Comparison of ENCODE assay signal across 23 mouse cellular contexts in the genomic region with DNA sequence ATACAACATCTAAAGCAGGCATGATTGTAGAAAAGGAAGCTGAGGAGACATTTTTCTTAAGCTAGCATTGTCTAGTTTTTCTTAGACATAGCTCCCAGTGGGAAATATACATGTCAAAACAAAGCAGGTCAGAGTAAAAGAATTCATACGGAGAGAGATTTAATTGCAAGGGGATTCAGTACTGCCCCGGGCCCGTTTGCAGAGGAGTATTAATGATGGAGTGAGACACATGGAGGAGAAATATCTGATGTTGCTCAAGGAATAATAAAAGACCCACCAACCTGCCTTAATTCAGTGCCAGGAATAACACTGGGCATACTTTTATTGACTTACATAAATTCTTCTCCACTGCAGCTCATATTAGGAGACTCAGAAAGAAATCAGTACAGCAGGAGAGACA.
A peak's percentile ranks its signal among the peaks of the same experiment; 100 is the strongest.
DNase-seq lines count a peak whose midpoint lies in the region; ATAC-seq and TF ChIP-seq lines count a peak whose summit lies in the region.
"Had no signal": no experiment of that assay in that cellular context is flagged by ENCODE, and none has a peak within 500 bp of the region (broad histone marks: within the 10 kb centered on the region; RNA-seq: fewer than 3 reads in every experiment).

No protein-coding gene starts in this region.

- no peak for DNase-seq in kidney, adult 9 months
- DNase-seq in kidney, postnatal 0 days (ENCODE audit: low spot score): no peak
- DNase-seq in kidney, postnatal 4 days: no peak
- DNase-seq in brain, embryonic 14.5 days (ENCODE audit: low read depth): peak; percentile 23
- DNase-seq in cerebellum, adult 11-12 months: no peak
- DNase-seq: adrenal gland, adult 2 months; adrenal gland, postnatal 14 days; cerebellum, adult 18-20 months; cerebellum, adult 9-10 months; cerebellum, postnatal 14 days; gastrocnemius, postnatal 25 days; heart, adult 2 months; heart, postnatal 14 days had no signal

- H3K4me1 ChIP-seq in kidney, embryonic 14.5 days (ENCODE audit: control insufficient read depth, insufficient read depth, low read length): peaks cover 5% of the 10 kb centered on the region; the same call in 1 of the 2 replicates
- no peaks in the 10 kb centered on the region for H3K4me1 ChIP-seq in kidney, postnatal 0 days (replicated peaks; ENCODE audit: insufficient read depth, low read length)
- H3K4me1 ChIP-seq: embryonic facial prominence, embryonic 12.5 days; forebrain, embryonic 15.5 days; heart, embryonic 10.5 days; heart, embryonic 13.5 days; hindbrain, embryonic 12.5 days; hindbrain, embryonic 15.5 days had no signal

- no peak for ATAC-seq in kidney, embryonic 14.5 days (ENCODE audit: low FRiP score, low TSS enrichment)
- no peak for ATAC-seq in kidney, postnatal 0 days (replicated peaks; ENCODE audit: low FRiP score, low read depth)
- ATAC-seq: CD4-positive, CD25-positive, alpha-beta regulatory T cell, adult 4 months; forebrain, embryonic 15.5 days had no signal

- TF ChIP-seq POLR2A in brain, embryonic 14.5 days (IDR thresholded peaks at IDR 0.05; ENCODE audit: borderline replicate concordance, extremely low read depth, insufficient read depth, insufficient read length, poor library complexity, severe bottlenecking): no peak

- H3K9me3 ChIP-seq in kidney, embryonic 14.5 days (ENCODE audit: control insufficient read depth, low read length): no peaks in the 10 kb centered on the region
- H3K9me3 ChIP-seq in kidney, postnatal 0 days (replicated peaks; ENCODE audit: low read length): no peaks in the 10 kb centered on the region
- H3K9me3 ChIP-seq: embryonic facial prominence, embryonic 12.5 days; forebrain, embryonic 12.5 days; forebrain, embryonic 15.5 days; heart, embryonic 10.5 days; heart, embryonic 13.5 days; hindbrain, embryonic 12.5 days; hindbrain, embryonic 15.5 days had no signal

- WGBS in kidney, embryonic 14.5 days: 47% methylated on average over 3 of the region's 3 CpGs
- WGBS in kidney, postnatal 0 days: 31% methylated on average over 3 of the region's 3 CpGs

- H3K4me3 ChIP-seq in kidney, embryonic 14.5 days (ENCODE audit: low read length): no peak overlapping the region
- no peak overlapping the region for H3K4me3 ChIP-seq in kidney, postnatal 0 days (replicated peaks; ENCODE audit: low read depth, low read length)
- H3K4me3 ChIP-seq: embryonic facial prominence, embryonic 12.5 days; erythroblast, embryonic 14.5 days; forebrain, embryonic 12.5 days; forebrain, embryonic 15.5 days; heart, adult 2 months; heart, embryonic 10.5 days; heart, embryonic 13.5 days; hindbrain, embryonic 12.5 days; hindbrain, embryonic 15.5 days had no signal

- no peak overlapping the region for H3K9ac ChIP-seq in kidney, embryonic 14.5 days (ENCODE audit: low read depth, low read length)
- H3K9ac ChIP-seq in kidney, postnatal 0 days (ENCODE audit: low read depth, low read length): no peak overlapping the region
- H3K9ac ChIP-seq: embryonic facial prominence, embryonic 12.5 days; forebrain, embryonic 12.5 days; forebrain, embryonic 15.5 days; heart, embryonic 13.5 days; hindbrain, embryonic 12.5 days; hindbrain, embryonic 15.5 days had no signal

- no peaks in the 10 kb centered on the region for H3K27me3 ChIP-seq in kidney, embryonic 14.5 days (ENCODE audit: control insufficient read depth, insufficient read depth, low read length)
- no peaks in the 10 kb centered on the region for H3K27me3 ChIP-seq in kidney, postnatal 0 days (ENCODE audit: insufficient read depth, low read length)
- H3K27me3 ChIP-seq: embryonic facial prominence, embryonic 12.5 days; forebrain, embryonic 12.5 days; forebrain, embryonic 15.5 days; heart, embryonic 13.5 days; hindbrain, embryonic 12.5 days; hindbrain, embryonic 15.5 days had no signal

- H3K36me3 ChIP-seq in kidney, embryonic 14.5 days (ENCODE audit: control insufficient read depth, insufficient read depth, low read length): no peaks in the 10 kb centered on the region
- no peaks in the 10 kb centered on the region for H3K36me3 ChIP-seq in kidney, postnatal 0 days (ENCODE audit: insufficient read depth, low read length)
- H3K36me3 ChIP-seq: embryonic facial prominence, embryonic 12.5 days; forebrain, embryonic 12.5 days; forebrain, embryonic 15.5 days; heart, embryonic 10.5 days; heart, embryonic 13.5 days; hindbrain, embryonic 12.5 days; hindbrain, embryonic 15.5 days had no signal

- TF ChIP-seq CTCF in kidney, postnatal 0 days (IDR thresholded peaks at IDR 0.05; ENCODE audit: low read depth): no peak
- no peak for TF ChIP-seq CTCF in brain, embryonic 14.5 days (IDR thresholded peaks at IDR 0.05; ENCODE audit: borderline replicate concordance, extremely low read depth, insufficient read depth, insufficient read length)

- 0 out of 2 replicates have a peak overlapping the region, but pooled peaks have one; percentile 6 for H3K27ac ChIP-seq in kidney, embryonic 14.5 days (ENCODE audit: low read depth, low read length)
- H3K27ac ChIP-seq in kidney, postnatal 0 days: 0 out of 2 replicates have a peak overlapping the region, but pooled peaks have one; percentile 13
- H3K27ac ChIP-seq: embryonic facial prominence, embryonic 12.5 days; forebrain, embryonic 12.5 days; forebrain, embryonic 15.5 days; heart, adult 2 months; heart, embryonic 10.5 days; heart, embryonic 13.5 days; hindbrain, embryonic 12.5 days; hindbrain, embryonic 15.5 days had no signal

- no peak overlapping the region for H3K4me2 ChIP-seq in kidney, embryonic 14.5 days (replicated peaks; ENCODE audit: low read depth, low read length)
- H3K4me2 ChIP-seq in kidney, postnatal 0 days (ENCODE audit: low read length): no peak overlapping the region
- H3K4me2 ChIP-seq: embryonic facial prominence, embryonic 12.5 days; forebrain, embryonic 12.5 days; forebrain, embryonic 15.5 days; heart, embryonic 13.5 days; hindbrain, embryonic 12.5 days; hindbrain, embryonic 15.5 days had no signal
